Mouse (Mus musculus): ENCODE results near the gene Ssbp3. TPM values are rescaled to one million over a fixed set of nuclear protein-coding genes. Genes with fewer than 3 reads are reported as not detected.

Ssbp3 gene
- polyA plus RNA-seq, 1 experiment from 2014 or later = 22.8 TPM

- Histone ChIP-seq H3K9ac (replicated peaks) (no peak overlapping the region), H3K4me2 (ENCODE audit: low read depth, low read length) (no peak overlapping the region), H3K27me3 (ENCODE audit: insufficient read depth, low read length) (no peaks in the 10 kb centered on the region), H3K4me3 (ENCODE audit: low read depth, low read length) (no peak overlapping the region), H3K9me3 (ENCODE audit: low read length) (no peaks in the 10 kb centered on the region), H3K4me1 (ENCODE audit: insufficient read depth) (peaks cover 27% of the 10 kb centered on the region), H3K27ac (ENCODE audit: low read depth) (no peak overlapping the region), H3K36me3 (replicated peaks; ENCODE audit: insufficient read depth, low read length) (no peaks in the 10 kb centered on the region)
- 90% methylated on average over 9 of the region's 9 CpGs for WGBS (ENCODE audit: insufficient replicate concordance)
- no peak for DNase-seq
- ATAC-seq = no peak
- TF ChIP-seq CTCF (IDR thresholded peaks at IDR 0.05; ENCODE audit: low read depth) (no peak), EP300 (IDR thresholded peaks at IDR 0.05; ENCODE audit: low read depth) (no peak)
Measured at GRCm38 (mm10) chr4:106964356-106964755, 53.9 kb downstream of the Ssbp3 start.

GRCm38 (mm10) chr4:106964996-106965395 is 54.5 kb downstream of the Ssbp3 start:
- 90% methylated on average over 10 of the region's 10 CpGs for WGBS (ENCODE audit: insufficient replicate concordance)
- H3K27me3 ChIP-seq (ENCODE audit: insufficient read depth, low read length) = no peaks in the 10 kb centered on the region
- no peak overlapping the region for H3K4me3 ChIP-seq (ENCODE audit: low read depth, low read length)
- no peak overlapping the region for H3K27ac ChIP-seq (ENCODE audit: low read depth)
- no peak for DNase-seq
- H3K36me3 ChIP-seq (replicated peaks; ENCODE audit: insufficient read depth, low read length) = no peaks in the 10 kb centered on the region
- ATAC-seq = no peak
- H3K4me1 ChIP-seq (ENCODE audit: insufficient read depth) = peaks cover 24% of the 10 kb centered on the region
- TF ChIP-seq EP300 (IDR thresholded peaks at IDR 0.05; ENCODE audit: low read depth) (no peak), CTCF (IDR thresholded peaks at IDR 0.05; ENCODE audit: low read depth) (no peak)
- H3K4me2 ChIP-seq (ENCODE audit: low read depth, low read length) = no peak overlapping the region
- H3K9me3 ChIP-seq (ENCODE audit: low read length) = no peaks in the 10 kb centered on the region
- H3K9ac ChIP-seq (replicated peaks) = no peak overlapping the region

- H3K4me1 ChIP-seq (ENCODE audit: insufficient read depth) = peaks cover 21% of the 10 kb centered on the region
- 91% methylated on average over 3 of the region's 3 CpGs for WGBS (ENCODE audit: insufficient replicate concordance)
- DNase-seq = no peak
- ATAC-seq = no peak
- H3K27me3 ChIP-seq (ENCODE audit: insufficient read depth, low read length) = no peaks in the 10 kb centered on the region
- H3K27ac ChIP-seq (ENCODE audit: low read depth) = no peak overlapping the region
- H3K9ac ChIP-seq (replicated peaks) = no peak overlapping the region
- TF ChIP-seq EP300 (IDR thresholded peaks at IDR 0.05; ENCODE audit: low read depth) = no peak
- TF ChIP-seq CTCF (IDR thresholded peaks at IDR 0.05; ENCODE audit: low read depth) = no peak
- H3K9me3 ChIP-seq (ENCODE audit: low read length) = no peaks in the 10 kb centered on the region
- no peaks in the 10 kb centered on the region for H3K36me3 ChIP-seq (replicated peaks; ENCODE audit: insufficient read depth, low read length)
- no peak overlapping the region for H3K4me3 ChIP-seq (ENCODE audit: low read depth, low read length)
- H3K4me2 ChIP-seq (ENCODE audit: low read depth, low read length) = no peak overlapping the region
Measured at GRCm38 (mm10) chr4:106966443-106966842, 55.9 kb downstream of the Ssbp3 start.

- Histone ChIP-seq H3K4me1 (ENCODE audit: insufficient read depth) (peaks cover 22% of the 10 kb centered on the region), H3K4me3 (ENCODE audit: low read depth, low read length) (no peak overlapping the region), H3K27ac (ENCODE audit: low read depth) (no peak overlapping the region), H3K9me3 (ENCODE audit: low read length) (no peaks in the 10 kb centered on the region), H3K4me2 (ENCODE audit: low read depth, low read length) (no peak overlapping the region), H3K27me3 (ENCODE audit: insufficient read depth, low read length) (no peaks in the 10 kb centered on the region), H3K9ac (replicated peaks) (no peak overlapping the region), H3K36me3 (replicated peaks; ENCODE audit: insufficient read depth, low read length) (no peaks in the 10 kb centered on the region)
- 69% methylated on average over 8 of the region's 8 CpGs for WGBS (ENCODE audit: insufficient replicate concordance)
- DNase-seq = no peak
- ATAC-seq = no peak
- no peak for TF ChIP-seq EP300 (IDR thresholded peaks at IDR 0.05; ENCODE audit: low read depth)
- TF ChIP-seq CTCF (IDR thresholded peaks at IDR 0.05; ENCODE audit: low read depth) = no peak
Measured at GRCm38 (mm10) chr4:106968910-106969309, 58.4 kb downstream of the Ssbp3 start.

GRCm38 (mm10) chr4:106970786-106971185 is 60.3 kb downstream of the Ssbp3 start:
- 37% methylated on average over 7 of the region's 7 CpGs for WGBS (ENCODE audit: insufficient replicate concordance)
- no peak overlapping the region for H3K27ac ChIP-seq (ENCODE audit: low read depth)
- no peak for DNase-seq

GRCm38 (mm10) chr4:106972061-106972460 is 61.6 kb downstream of the Ssbp3 start:
- TF ChIP-seq EP300 (IDR thresholded peaks at IDR 0.05; ENCODE audit: low read depth) = no peak
- TF ChIP-seq CTCF (IDR thresholded peaks at IDR 0.05; ENCODE audit: low read depth) = no peak
- Histone ChIP-seq H3K4me3 (ENCODE audit: low read depth, low read length) (no peak overlapping the region), H3K4me2 (ENCODE audit: low read depth, low read length) (no peak overlapping the region), H3K27me3 (ENCODE audit: insufficient read depth, low read length) (no peaks in the 10 kb centered on the region), H3K27ac (ENCODE audit: low read depth) (no peak overlapping the region), H3K9me3 (ENCODE audit: low read length) (no peaks in the 10 kb centered on the region), H3K9ac (replicated peaks) (no peak overlapping the region), H3K36me3 (replicated peaks; ENCODE audit: insufficient read depth, low read length) (no peaks in the 10 kb centered on the region), H3K4me1 (ENCODE audit: insufficient read depth) (peaks cover 28% of the 10 kb centered on the region)
- ATAC-seq (no peak), DNase-seq (no peak)
- WGBS (ENCODE audit: insufficient replicate concordance) = 88% methylated on average over 4 of the region's 4 CpGs

More at GRCm38 (mm10) chr4:106970786-106971185, 60.3 kb downstream of the Ssbp3 start:
- no peaks in the 10 kb centered on the region for H3K36me3 ChIP-seq (replicated peaks; ENCODE audit: insufficient read depth, low read length)
- H3K27me3 ChIP-seq (ENCODE audit: insufficient read depth, low read length) = no peaks in the 10 kb centered on the region
- peak; percentile 27; the same call in 1 of the 2 replicates for ATAC-seq
- no peak overlapping the region for H3K9ac ChIP-seq (replicated peaks)
- TF ChIP-seq EP300 (IDR thresholded peaks at IDR 0.05; ENCODE audit: low read depth) (no peak), CTCF (IDR thresholded peaks at IDR 0.05; ENCODE audit: low read depth) (no peak)
- no peak overlapping the region for H3K4me3 ChIP-seq (ENCODE audit: low read depth, low read length)
- H3K4me2 ChIP-seq (ENCODE audit: low read depth, low read length) = no peak overlapping the region
- peaks cover 22% of the 10 kb centered on the region for H3K4me1 ChIP-seq (ENCODE audit: insufficient read depth)
- H3K9me3 ChIP-seq (ENCODE audit: low read length) = no peaks in the 10 kb centered on the region
